Mouse (Mus musculus): ENCODE results near the gene Akp3. TPM values are rescaled to one million over a fixed set of nuclear protein-coding genes. Genes with fewer than 3 reads are reported as not detected.

The Akp3 gene
- not detected in 2 replicates for polyA plus RNA-seq (2012; ENCODE audit: insufficient read depth, insufficient read length, missing spikeins)

DNA sequence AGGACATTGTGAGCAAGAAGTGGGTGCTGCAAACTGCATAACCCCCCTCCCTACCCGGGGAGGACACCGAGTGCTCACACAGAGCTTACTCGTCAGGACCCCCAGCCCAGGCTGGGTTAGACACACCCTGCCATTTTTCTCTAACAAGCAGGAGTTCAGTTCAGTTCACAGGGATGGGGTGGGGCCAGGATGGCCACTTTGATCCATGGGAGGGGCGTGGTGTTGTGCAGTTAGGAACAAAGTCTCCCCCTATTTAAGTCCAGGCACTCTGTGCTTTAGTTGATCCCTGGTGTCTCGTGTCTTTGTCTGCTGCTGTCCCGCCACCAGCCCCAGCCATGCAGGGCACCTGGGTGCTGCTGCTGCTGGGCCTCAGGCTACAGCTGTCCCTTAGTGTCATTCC is at the start of gene Akp3:
Gene Akp3 (plus strand): TSS at position 301 of the 400 bp plus-strand sequence.
- H3K27ac ChIP-seq (replicated peaks; ENCODE audit: low read depth, low read length) = no peak within 1 kb of the TSS
- H3K4me3 ChIP-seq (ENCODE audit: insufficient read depth, low read depth, low read length) = no peak within 1 kb of the TSS
- no peaks in the 10 kb centered on the region for H3K4me1 ChIP-seq (ENCODE audit: control insufficient read depth, insufficient read depth, insufficient read length, low read length)

DNA sequence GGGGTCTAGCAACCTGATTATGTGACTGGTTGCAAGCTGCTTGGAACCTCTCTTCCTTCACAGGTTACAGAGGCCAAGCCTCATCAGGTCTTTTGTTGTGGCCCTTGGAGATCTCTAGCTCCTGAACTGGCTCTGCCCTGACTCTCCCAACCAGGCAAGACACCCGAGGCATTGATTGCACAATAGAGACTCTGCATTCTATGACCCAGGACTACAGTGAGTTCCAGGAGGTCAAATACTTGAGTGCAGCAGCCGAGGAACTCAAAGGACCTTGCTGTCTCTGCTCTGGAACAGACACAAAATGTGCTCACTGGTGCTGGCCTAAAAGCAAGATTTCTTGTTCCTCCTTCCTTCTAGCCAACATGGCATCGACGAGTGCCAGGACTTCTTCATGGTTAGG is 38.6 kb upstream of the Akp3 start:
- H3K4me1 ChIP-seq (ENCODE audit: control insufficient read depth, insufficient read depth, insufficient read length, low read length) = no peaks in the 10 kb centered on the region
- no peak overlapping the region for H3K4me3 ChIP-seq (ENCODE audit: insufficient read depth, low read depth, low read length)
- no peak overlapping the region for H3K27ac ChIP-seq (replicated peaks; ENCODE audit: low read depth, low read length)

DNA sequence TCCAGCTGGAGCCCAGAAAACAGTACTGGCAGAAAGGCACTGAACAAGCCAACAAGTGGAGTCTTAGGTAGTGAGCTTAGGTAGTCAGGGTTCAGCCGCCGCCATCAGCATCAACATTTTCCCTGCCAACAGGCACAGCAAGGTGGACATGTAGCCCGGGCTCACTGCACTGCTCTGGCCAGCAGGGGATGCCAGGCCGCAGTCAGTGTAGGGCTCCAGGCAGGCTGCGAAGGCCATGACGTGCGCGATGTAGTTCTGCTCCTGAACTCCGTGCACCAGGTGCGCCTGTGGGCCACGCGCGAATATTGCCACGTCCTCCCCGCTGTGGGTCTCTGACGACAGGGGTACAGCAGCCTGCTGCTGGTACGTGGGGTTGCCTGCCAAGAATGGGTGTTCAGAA is 37.8 kb upstream of the Akp3 start:
- H3K4me3 ChIP-seq (ENCODE audit: insufficient read depth, low read depth, low read length) = no peak overlapping the region
- no peak overlapping the region for H3K27ac ChIP-seq (replicated peaks; ENCODE audit: low read depth, low read length)
- H3K4me1 ChIP-seq (ENCODE audit: control insufficient read depth, insufficient read depth, insufficient read length, low read length) = no peaks in the 10 kb centered on the region

DNA sequence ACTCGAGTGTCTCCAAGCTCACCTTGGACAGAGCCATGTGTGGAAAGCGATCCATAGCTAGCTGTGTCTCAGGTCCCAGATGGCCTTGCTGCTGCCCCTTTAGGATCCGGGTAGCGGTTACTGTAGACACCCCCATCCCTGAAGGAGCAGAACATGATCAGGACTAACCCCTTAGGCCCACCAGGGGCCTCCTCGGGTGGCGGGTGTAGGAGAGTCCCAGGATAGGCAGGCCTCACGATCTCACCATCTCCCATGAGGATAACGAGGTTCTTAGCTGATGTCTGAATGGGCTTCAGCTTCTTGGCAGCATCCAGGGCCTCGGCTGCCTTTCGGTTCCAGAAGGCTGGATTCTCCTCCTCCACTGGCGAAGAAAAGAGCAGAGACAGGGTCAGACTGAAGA is 35.5 kb upstream of the Akp3 start:
- Histone ChIP-seq H3K4me3 (ENCODE audit: insufficient read depth, low read depth, low read length) (no peak overlapping the region), H3K4me1 (ENCODE audit: control insufficient read depth, insufficient read depth, insufficient read length, low read length) (no peaks in the 10 kb centered on the region), H3K27ac (replicated peaks; ENCODE audit: low read depth, low read length) (no peak overlapping the region)

DNA sequence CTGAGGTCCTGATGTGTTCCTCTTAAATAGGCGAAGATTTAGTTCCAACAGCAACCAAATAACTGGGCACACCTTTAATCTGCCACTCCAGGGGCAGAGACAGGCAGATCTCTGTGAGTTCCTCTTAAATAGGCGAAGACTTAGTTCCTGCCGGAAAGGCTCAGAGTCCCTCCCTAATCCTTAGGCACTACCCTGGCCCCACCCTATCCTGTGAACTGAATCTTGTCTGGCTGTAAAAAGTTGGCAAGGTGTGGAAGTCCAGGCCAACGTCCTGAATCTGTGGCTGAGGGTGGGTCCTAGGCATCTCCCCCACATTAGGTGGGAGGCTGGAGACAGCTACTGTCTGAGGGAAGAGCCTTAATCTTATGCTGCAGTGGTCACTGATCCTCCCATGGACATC is 34.9 kb upstream of the Akp3 start, which contains the start of gene Alppl2:
Gene Alppl2 (minus strand): TSS at position 101 of the 400 bp plus-strand sequence.
- no peak within 1 kb of the TSS for H3K4me3 ChIP-seq (ENCODE audit: insufficient read depth, low read depth, low read length)
- no peak within 1 kb of the TSS for H3K27ac ChIP-seq (replicated peaks; ENCODE audit: low read depth, low read length)

DNA sequence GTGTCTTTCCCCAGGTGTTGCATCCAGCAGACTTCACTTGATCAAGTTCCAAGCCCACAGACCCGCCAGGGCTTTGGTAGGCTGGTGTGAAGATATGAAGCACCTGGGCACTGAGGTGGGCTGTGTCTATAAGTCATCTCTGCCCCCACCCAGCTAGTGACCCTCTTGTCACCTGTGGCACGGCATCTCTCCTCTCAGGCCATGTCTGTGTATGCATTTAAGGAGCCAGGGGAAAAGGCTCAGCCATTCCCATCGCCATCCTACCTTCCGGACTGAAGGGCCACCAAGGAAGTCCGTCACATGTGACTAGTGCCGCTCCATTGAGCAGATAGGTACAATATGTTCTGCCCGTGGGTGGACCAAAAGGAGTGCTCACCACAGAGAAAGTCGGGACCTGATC is 29.1 kb upstream of the Akp3 start:
- Histone ChIP-seq H3K4me1 (ENCODE audit: control insufficient read depth, insufficient read depth, insufficient read length, low read length) (no peaks in the 10 kb centered on the region), H3K27ac (replicated peaks; ENCODE audit: low read depth, low read length) (no peak overlapping the region), H3K4me3 (ENCODE audit: insufficient read depth, low read depth, low read length) (no peak overlapping the region)

More for the DNA sequence above, 34.9 kb upstream of the Akp3 start, which contains the start of gene Alppl2:
- no peaks in the 10 kb centered on the region for H3K4me1 ChIP-seq (ENCODE audit: control insufficient read depth, insufficient read depth, insufficient read length, low read length)

DNA sequence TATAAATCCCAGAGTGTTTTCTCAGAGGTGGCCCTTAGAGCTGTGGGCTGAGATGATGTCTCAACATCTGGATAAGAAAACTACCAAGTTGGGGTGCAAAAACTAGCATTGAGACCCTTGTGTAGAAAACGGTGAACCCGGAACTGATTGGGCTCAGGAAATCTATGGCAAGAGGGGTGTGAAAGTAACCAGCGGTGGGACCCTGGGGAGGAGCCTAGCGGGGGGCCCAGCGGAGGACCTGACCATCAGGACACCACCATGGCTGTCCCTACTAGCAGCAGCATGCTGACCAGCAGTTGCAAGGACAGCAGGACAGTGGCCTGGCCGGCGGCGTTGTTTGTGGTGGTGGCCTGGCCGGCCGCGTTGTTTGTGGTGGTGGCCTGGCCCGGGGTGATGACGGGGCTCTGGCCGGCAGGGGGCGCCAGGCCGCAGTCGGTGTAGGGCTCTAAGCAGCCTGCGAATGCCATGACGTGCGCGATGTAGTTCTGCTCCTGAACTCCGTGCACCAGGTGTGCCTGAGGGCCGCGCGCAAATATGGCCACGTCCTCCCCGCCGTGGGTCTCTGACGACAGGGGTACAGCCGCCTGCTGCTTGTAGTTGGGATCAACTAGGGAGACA is 26.3 kb upstream of the Akp3 start:
- no peak overlapping the region for H3K27ac ChIP-seq (replicated peaks; ENCODE audit: low read depth, low read length)
- H3K4me3 ChIP-seq (ENCODE audit: insufficient read depth, low read depth, low read length) = no peak overlapping the region
- H3K4me1 ChIP-seq (ENCODE audit: control insufficient read depth, insufficient read depth, insufficient read length, low read length) = no peaks in the 10 kb centered on the region

DNA sequence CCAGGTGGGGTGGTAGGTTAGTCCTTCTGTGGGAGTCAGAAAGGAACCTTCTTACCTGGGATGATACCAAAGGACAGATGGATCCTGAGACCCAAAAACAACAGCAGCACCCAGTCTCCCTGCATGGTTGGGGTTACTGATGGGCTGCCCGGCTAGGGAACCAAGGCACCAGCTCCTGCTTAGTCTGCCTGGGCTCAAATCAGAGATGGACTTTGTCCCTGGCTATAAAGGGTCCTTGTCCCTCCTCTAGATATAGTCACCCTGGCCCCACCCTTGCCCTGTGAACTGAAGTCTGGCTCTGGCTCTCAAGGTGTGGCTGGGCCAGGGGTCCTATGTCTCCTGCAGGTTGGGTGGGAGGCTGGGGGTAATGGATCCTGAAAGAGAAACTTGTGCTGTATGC is 23.4 kb upstream of the Akp3 start, which contains the start of gene Alpi:
Gene Alpi (minus strand): TSS at position 196 of the 400 bp plus-strand sequence.
- H3K27ac ChIP-seq (replicated peaks; ENCODE audit: low read depth, low read length) = no peak within 1 kb of the TSS
- no peak within 1 kb of the TSS for H3K4me3 ChIP-seq (ENCODE audit: insufficient read depth, low read depth, low read length)
- H3K4me1 ChIP-seq (ENCODE audit: control insufficient read depth, insufficient read depth, insufficient read length, low read length) = no peaks in the 10 kb centered on the region

DNA sequence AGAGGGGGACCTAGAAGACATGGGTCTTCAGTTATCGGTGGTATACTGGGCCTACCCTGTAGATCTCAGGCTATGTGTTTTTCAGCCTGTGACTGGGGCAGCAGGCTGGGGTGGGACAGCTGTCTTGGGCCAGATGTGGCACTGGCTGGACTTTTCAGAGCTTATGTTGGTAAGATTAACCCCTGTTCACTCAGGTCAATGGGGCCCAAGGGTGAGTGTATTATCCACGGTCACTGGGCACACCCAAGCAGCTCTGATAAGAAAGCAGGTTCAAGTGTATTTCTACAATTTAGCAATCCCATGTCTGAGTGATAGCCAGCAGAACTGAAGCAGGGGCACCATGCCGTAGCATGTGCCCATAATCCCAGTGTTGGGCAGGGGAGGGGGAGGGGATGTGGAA is 22.7 kb upstream of the Akp3 start:
- Histone ChIP-seq H3K4me3 (ENCODE audit: insufficient read depth, low read depth, low read length) (no peak overlapping the region), H3K27ac (replicated peaks; ENCODE audit: low read depth, low read length) (no peak overlapping the region), H3K4me1 (ENCODE audit: control insufficient read depth, insufficient read depth, insufficient read length, low read length) (no peaks in the 10 kb centered on the region)

DNA sequence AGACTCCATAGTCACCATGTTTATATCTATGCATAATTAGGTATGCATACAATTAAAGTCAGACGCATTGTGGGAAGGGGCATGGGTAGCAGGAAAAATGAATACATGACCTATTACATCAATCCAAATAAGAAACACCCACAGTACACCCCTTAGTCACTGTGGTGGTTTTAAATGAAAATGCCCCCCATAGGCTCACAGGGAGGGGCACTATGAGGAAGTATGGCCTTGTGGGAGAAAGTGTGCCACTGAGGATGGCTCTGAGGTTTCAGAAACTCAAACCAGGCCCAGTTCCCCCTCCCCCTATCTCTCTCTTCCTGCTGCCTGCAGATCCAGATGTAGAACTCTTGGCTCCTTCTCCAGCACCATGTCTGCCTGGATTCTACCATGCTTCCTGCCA is 20.8 kb upstream of the Akp3 start:
- H3K27ac ChIP-seq (replicated peaks; ENCODE audit: low read depth, low read length) = no peak overlapping the region
- H3K4me3 ChIP-seq (ENCODE audit: insufficient read depth, low read depth, low read length) = no peak overlapping the region
- no peaks in the 10 kb centered on the region for H3K4me1 ChIP-seq (ENCODE audit: control insufficient read depth, insufficient read depth, insufficient read length, low read length)

DNA sequence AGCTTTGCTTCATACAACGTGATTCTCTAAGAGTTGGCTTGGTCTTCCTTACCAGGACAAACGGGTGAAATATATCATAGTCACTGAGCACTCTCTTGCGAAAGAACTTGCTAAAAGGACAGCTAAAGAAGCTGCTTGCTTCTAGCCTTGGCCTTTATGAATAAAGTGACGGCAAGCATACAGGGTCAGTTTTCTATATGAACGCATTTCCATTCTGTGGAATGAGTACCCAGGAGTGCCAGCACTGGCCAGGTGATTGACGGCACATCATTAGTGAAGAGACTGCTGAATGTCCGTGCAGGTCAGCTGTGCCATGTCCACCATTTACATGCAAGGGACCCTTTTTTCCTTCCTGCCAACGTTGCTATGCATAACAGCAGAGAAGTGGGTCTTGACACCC is 18.2 kb upstream of the Akp3 start:
- Histone ChIP-seq H3K4me3 (ENCODE audit: insufficient read depth, low read depth, low read length) (no peak overlapping the region), H3K27ac (replicated peaks; ENCODE audit: low read depth, low read length) (no peak overlapping the region), H3K4me1 (ENCODE audit: control insufficient read depth, insufficient read depth, insufficient read length, low read length) (no peaks in the 10 kb centered on the region)

DNA sequence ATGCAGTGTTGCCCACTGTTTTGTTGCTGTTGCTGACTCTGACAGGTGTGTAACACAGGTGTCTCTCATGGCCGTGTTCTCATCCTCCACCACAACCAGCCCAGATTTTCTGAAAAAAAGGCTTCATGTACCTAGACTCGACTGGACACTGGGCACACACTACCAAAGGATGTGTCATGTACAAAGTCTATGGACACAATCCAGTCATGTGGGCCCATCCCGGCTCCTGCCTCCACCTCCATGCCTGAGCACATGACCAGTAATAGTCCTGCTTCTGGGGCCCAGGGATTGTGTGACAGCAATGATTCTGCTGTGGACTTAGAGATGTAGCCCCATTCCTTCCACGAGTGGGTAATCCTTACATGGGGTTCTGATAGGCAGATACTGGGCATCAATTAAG is 16.2 kb upstream of the Akp3 start:
- H3K4me3 ChIP-seq (ENCODE audit: insufficient read depth, low read depth, low read length) = no peak overlapping the region
- no peak overlapping the region for H3K27ac ChIP-seq (replicated peaks; ENCODE audit: low read depth, low read length)
- H3K4me1 ChIP-seq (ENCODE audit: control insufficient read depth, insufficient read depth, insufficient read length, low read length) = no peaks in the 10 kb centered on the region

DNA sequence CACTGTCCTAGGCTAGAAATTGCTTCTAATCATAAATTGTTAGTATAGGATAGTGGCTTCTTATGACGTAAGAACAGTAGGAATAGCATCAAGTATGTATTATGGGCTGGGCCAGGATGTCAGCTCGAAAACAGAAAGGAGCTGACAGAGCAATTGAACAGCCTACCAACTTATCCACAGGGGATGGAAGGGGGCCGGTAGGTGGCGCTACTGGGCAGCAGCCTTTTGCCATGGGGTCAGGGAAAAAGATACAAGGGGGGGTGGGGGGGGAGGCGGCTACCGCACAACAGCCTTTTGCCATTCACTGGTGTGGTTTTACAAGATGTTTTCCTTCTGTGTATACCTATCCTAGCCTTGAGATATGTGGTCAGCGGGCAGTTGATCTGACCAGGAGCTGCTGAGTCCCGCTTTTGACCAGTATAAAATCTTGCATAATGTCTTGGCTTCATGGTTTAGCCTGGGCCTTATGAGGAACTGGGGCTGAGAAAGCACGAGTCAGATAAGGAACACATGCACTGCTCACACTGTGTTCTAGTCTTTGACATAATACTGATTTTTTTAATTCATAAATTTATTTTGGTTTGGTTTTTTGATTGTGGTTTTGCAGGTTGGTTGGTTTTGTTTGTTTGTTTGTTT is 12.9 kb upstream of the Akp3 start:
- Histone ChIP-seq H3K4me3 (ENCODE audit: insufficient read depth, low read depth, low read length) (no peak overlapping the region), H3K27ac (replicated peaks; ENCODE audit: low read depth, low read length) (no peak overlapping the region), H3K4me1 (ENCODE audit: control insufficient read depth, insufficient read depth, insufficient read length, low read length) (no peaks in the 10 kb centered on the region)

DNA sequence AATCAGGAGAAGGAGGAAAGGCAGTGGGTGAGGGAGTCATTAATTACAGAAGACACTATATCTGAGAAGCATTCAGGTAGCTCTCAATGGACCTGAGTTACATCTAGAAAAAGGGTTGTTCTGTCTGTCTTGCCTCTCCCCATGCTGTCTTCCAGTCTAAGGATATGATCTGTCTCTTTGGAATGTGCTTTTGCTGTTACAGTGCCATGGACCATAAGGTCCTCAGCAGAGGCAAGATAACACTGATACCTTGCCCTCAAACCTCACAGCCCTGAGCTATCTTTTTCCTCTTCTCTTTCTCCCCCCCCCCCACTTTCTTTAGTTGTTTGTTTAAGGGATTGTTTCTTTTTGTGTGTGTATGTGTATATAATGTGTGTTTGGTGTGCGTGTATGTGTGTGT is 10.0 kb upstream of the Akp3 start:
- H3K4me3 ChIP-seq (ENCODE audit: insufficient read depth, low read depth, low read length) = no peak overlapping the region
- no peaks in the 10 kb centered on the region for H3K4me1 ChIP-seq (ENCODE audit: control insufficient read depth, insufficient read depth, insufficient read length, low read length)
- no peak overlapping the region for H3K27ac ChIP-seq (replicated peaks; ENCODE audit: low read depth, low read length)

DNA sequence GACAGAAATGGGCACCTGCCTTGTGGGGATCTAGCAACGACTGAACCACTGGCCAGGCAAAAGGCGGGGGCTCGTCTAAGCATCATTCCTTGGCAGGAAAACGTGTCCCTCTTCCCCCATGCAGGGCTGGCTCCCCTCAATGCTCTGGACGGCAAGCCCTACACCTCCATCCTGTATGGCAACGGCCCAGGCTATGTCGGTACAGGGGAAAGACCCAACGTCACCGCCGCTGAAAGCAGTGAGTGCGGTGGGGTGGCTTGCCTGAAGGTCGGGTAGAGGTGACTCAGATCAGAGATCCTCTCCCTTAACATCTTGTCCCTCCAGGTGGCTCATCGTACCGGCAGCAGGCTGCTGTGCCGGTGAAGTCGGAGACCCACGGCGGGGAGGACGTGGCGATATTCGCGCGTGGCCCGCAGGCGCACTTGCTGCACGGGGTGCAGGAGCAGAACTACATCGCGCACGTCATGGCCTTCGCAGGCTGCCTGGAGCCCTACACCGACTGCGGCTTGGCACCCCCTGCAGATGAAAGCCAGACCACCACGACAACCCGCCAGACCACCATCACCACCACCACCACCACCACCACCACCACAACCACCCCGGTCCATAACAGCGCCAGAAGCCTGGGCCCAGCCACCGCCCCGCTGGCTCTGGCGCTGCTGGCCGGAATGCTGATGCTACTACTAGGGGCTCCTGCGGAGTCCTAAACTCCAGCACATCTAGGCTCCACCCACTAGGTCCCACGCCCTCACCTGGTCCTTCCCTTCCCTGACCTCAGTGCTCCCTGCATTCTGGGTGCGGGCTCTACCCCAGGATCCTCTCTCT is 2.6 kb downstream of the Akp3 start:
- H3K4me1 ChIP-seq (ENCODE audit: control insufficient read depth, insufficient read depth, insufficient read length, low read length) = no peaks in the 10 kb centered on the region
- H3K27ac ChIP-seq (replicated peaks; ENCODE audit: low read depth, low read length) = no peak overlapping the region
- H3K4me3 ChIP-seq (ENCODE audit: insufficient read depth, low read depth, low read length) = no peak overlapping the region

Measured in brown adipose tissue, adult 24 weeks (tissue).